Mouse (Mus musculus) erythroblast, adult 5-6 weeks (primary cell): Measurements from ENCODE around the gene Slc38a4. TPM values are rescaled to one million over a fixed set of nuclear protein-coding genes. Genes with fewer than 3 reads are reported as not detected.

Experiments used
- ATAC-seq: replicated peaks from 2 replicates; pipeline ENCODE4 v1.8.0; 2016; ENCODE audit warnings: moderate number of reproducible peaks, mild to moderate bottlenecking, moderate TSS enrichment, inconsistent platforms; ENCODE audit not compliant: poor library complexity, low FRiP score, severe bottlenecking
- total RNA-seq, 2 experiments: library from RNA; stranded (forward) in 1 of 2; stranded (reverse) in 1 of 2; fragments of 150-400 nt in 1 of 2; fragments of 200-764, 138-1000 nt in 1 of 2; gene quantifications; 2 replicates each; pipeline versions ENCODE4 v1.2.3 to v1.2.4; 2015 to 2017; ENCODE audit warnings: low replicate concordance in 2 of 2

The Slc38a4 gene
- total RNA-seq (2015; ENCODE audit: low replicate concordance) = not detected in 2 replicates
- not detected in 2 replicates for total RNA-seq (2017; ENCODE audit: low replicate concordance)

GRCm38 (mm10) chr15:97055794-97056193 lies at the start of gene Slc38a4:
Slc38a4 (minus strand) TSS chr15:97055956.
- ATAC-seq = no peak

GRCm38 (mm10) chr15:97104889-97105391 lies 49.2 kb upstream of the Slc38a4 start:
- no peak for ATAC-seq

DNA sequence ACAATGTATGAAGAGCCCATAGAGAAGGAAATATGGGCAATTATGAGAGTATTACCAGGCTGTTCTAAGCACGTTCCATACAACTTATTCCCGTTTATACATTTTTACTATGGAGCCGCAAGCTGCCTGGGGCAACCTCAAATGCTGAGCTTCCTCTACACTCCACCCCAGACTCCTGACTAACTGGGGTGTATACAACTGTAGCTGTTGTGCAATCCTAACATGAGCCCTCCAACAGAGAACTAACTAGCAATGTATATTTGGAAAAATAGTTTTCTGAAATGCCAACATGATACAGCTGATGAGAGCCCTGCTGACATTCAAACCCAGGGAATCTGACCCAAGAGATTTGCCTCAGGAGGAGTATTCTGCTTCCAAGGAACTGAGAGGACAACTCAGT lies 48.3 kb upstream of the Slc38a4 start:
- no peak for ATAC-seq

GRCm38 (mm10) chr15:97102811-97103210 lies 47.1 kb upstream of the Slc38a4 start:
- ATAC-seq = no peak

DNA sequence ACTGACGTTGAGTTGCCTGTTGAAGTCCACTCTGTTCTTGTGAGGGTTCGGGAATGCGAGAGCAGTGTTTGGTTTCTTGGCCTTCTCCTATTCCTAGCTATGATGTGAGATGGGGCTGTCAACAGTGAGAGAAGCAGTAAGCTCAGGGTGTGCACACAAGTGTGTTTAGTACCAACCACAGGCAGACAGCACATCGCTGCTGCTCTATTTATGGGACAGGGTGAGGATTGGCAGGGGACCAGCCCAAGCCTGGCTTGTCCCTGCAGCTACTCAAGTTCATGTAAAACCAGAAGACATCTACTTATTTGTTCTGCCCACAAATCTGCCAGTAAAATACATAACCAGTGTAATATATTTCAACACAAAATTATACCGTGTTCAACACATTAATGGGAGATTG lies 46.4 kb upstream of the Slc38a4 start:
- no peak for ATAC-seq

GRCm38 (mm10) chr15:97099101-97099500 lies 43.3 kb upstream of the Slc38a4 start:
- ATAC-seq = no peak

- no peak for ATAC-seq
Measured at GRCm38 (mm10) chr15:97097548-97097947, 41.8 kb upstream of the Slc38a4 start.

GRCm38 (mm10) chr15:97089526-97089925 lies 33.8 kb upstream of the Slc38a4 start:
- ATAC-seq = no peak

DNA sequence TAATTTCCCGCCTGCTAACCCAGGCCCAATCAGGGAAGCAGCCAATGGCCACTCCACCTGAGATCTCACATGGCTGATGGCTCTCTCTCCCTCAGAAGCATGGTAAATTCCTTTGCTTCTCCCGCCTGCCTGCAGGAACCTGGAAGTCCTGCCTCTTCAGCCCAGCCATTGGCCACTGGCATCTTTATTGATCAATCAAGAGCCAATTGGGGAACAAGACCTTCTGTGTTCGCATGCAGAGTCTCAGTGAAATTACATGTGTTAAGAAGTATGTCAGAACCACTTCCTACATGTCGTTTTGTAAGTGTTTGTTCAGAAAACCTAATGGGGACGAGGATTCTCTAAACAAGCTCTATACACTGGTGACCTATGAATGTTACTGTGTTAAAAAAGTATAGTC lies 30.1 kb upstream of the Slc38a4 start:
- ATAC-seq = no peak

DNA sequence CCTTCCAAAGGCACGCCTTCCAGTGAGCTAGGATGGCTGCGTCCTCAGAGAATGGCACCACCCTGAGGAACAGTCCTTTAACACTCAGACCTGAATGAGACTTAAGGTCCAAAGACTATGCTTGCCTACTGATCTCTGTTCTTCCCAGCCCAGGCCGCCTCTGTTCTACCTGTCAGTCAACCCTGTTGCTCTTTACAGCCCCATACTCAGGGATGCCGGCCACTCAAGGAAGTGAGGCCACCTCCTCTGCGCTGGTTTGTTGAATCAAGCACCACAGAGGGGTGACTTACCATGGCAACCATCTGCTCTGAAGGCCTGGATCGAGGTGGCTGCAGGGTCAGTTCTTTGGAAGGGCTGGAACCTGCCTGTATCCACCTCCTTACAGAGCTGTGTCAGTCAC lies 21.9 kb upstream of the Slc38a4 start:
- no peak for ATAC-seq

- no peak for ATAC-seq
Measured at GRCm38 (mm10) chr15:97076092-97076491, 20.3 kb upstream of the Slc38a4 start.

- ATAC-seq = no peak
Measured at GRCm38 (mm10) chr15:97075240-97075639, 19.5 kb upstream of the Slc38a4 start.

DNA sequence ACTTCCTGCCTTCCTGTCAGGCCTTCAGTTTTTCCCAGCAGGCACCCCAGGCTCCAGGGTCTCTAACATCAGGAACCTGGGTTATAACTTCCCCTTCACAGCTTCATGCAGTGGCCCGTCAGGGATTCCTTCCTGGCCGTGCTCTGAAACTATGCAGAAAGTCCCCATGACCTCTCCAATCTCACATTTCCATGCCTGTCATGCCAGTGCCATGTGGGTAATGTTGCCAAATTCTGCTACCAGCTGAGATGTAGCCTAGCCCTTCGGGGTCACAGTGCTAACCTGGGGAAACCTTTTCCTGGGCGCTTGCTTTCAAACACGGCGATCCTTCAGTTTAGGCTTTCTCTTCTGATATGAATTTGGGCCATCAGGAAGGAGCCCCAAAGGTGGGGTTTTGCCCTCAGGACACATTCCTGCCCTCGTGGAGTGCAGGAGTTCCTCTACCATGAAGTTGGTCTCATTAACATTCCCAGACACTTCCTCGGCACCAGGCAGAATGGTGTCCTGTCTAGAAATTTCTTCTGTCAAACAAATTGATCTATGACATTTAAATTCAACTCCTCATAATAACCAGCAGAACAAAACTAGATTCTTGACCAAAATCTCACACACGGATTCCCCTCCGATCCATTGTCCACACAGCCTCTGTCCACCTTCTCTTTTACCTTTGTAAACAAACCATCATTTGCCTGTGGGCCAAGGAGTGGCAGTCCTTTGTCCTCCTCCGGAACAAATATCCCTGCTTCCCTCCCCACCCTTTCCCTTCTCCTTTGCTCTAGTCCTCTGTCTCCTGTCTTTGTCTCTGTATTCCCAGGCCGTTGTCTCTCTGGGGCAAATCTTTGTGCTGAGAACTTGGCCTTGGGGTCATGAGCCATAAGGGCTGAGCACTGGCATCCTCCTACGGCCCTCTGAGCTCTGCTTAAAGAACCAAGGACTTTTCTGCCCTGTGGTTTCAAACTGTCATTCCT lies 17.4 kb upstream of the Slc38a4 start:
- no peak for ATAC-seq

DNA sequence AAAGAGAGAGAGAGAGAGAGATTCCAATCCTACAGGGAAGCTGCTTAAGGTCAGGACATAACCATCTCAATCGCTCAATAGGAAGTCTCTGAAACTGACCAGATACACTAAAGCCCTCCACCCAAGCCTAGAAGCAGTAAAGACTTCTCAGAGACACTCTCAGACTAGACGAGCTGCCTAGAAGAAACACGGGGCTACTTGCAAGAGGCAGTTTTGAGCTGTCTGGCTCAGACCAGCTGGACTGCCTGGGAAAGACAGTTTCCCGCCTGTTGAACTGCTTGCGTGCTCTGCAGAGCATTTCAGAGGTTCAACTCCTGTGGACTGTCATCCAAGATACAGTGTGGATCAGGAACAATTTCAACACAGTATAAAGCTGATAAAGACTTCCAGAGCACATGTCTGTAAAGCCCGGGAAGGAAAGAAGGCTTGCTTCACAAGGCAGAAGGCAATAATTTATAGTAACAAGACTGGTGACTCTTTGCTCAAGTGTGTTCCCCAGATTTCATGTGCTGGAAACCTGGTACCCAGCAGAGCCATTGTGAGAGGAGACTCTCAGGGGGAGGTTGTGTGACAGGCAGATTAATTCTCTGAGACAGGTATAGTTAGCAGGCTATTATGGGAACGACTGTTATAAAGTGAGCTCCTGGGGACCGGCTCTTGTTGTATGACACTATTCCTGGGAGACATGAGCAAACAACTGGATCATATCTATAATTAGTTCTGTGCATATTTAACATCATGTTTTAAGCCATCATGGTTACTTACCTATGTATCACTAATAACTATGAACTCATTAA lies 11.8 kb upstream of the Slc38a4 start:
- ATAC-seq = no peak

- no peak for ATAC-seq
Measured at GRCm38 (mm10) chr15:97066937-97067336, 11.2 kb upstream of the Slc38a4 start.

GRCm38 (mm10) chr15:97063211-97063610 lies 7.5 kb upstream of the Slc38a4 start:
- no peak for ATAC-seq

GRCm38 (mm10) chr15:97060973-97061372 lies 5.2 kb upstream of the Slc38a4 start:
- no peak for ATAC-seq

GRCm38 (mm10) chr15:97060571-97060970 lies 4.8 kb upstream of the Slc38a4 start:
- no peak for ATAC-seq

GRCm38 (mm10) chr15:97060102-97060501 lies 4.3 kb upstream of the Slc38a4 start:
- ATAC-seq = no peak
